In genomic region chr2:30646833-30647232, GRCm38 (mm10) we compare ENCODE assay signal across 8 mouse cellular contexts. TPM values are rescaled to one million over a fixed set of nuclear protein-coding genes. Genes with fewer than 3 reads are reported as not detected.
DNase-seq lines count a peak whose midpoint lies in the region; ATAC-seq and TF ChIP-seq lines count a peak whose summit lies in the region.

No protein-coding gene starts in this region.

- H3K27me3 ChIP-seq in forebrain, postnatal 0 days (ENCODE audit: insufficient read depth, low read length): no peaks in the 10 kb centered on the region
- no peaks in the 10 kb centered on the region for H3K27me3 ChIP-seq in hindbrain, embryonic 10.5 days (ENCODE audit: insufficient read depth, poor library complexity, severe bottlenecking)
- H3K27me3 ChIP-seq in midbrain, embryonic 10.5 days (ENCODE audit: low read depth, poor library complexity, severe bottlenecking): no peaks in the 10 kb centered on the region

- ATAC-seq in forebrain, postnatal 0 days: peak; percentile 58

- no peak overlapping the region for H3K4me3 ChIP-seq in forebrain, postnatal 0 days (ENCODE audit: low read depth, low read length)
- peak overlapping the region; percentile 24 for H3K4me3 ChIP-seq in hindbrain, embryonic 10.5 days
- peak overlapping the region; percentile 35 for H3K4me3 ChIP-seq in midbrain, embryonic 10.5 days

- peak overlapping the region; percentile 26 for H3K4me2 ChIP-seq in forebrain, postnatal 0 days (ENCODE audit: low read depth)

- TF ChIP-seq CTCF in forebrain, postnatal 0 days (IDR thresholded peaks at IDR 0.05; ENCODE audit: low read depth): no peak

- H3K36me3 ChIP-seq in forebrain, postnatal 0 days (ENCODE audit: insufficient read depth): no peaks in the 10 kb centered on the region
- no peaks in the 10 kb centered on the region for H3K36me3 ChIP-seq in hindbrain, embryonic 10.5 days
- H3K36me3 ChIP-seq in midbrain, embryonic 10.5 days: no peaks in the 10 kb centered on the region

- H3K9me3 ChIP-seq in forebrain, postnatal 0 days (ENCODE audit: low read length): no peaks in the 10 kb centered on the region
- no peaks in the 10 kb centered on the region for H3K9me3 ChIP-seq in hindbrain, embryonic 10.5 days
- no peaks in the 10 kb centered on the region for H3K9me3 ChIP-seq in midbrain, embryonic 10.5 days (replicated peaks)

- DNase-seq in urinary bladder, postnatal 14 days (ENCODE audit: low spot score): peak; percentile 80
- no peak for DNase-seq in urinary bladder, adult 2 months (ENCODE audit: low spot score)
- DNase-seq in forebrain, postnatal 0 days: peak; percentile 85
- no peak for DNase-seq in hindbrain, embryonic 10.5 days (ENCODE audit: low spot score)
- DNase-seq in layer of hippocampus, adult 8-10 months (ENCODE audit: low spot score in 2 of 2): peak; percentile 74 to 83
- DNase-seq in midbrain, embryonic 10.5 days (ENCODE audit: low spot score): no peak
- DNase-seq in testis, postnatal 10 days (ENCODE audit: low spot score): peak; percentile 84
- no peak for DNase-seq in thymus, postnatal 0 days (ENCODE audit: low spot score)

- peaks cover 25% of the 10 kb centered on the region for H3K4me1 ChIP-seq in forebrain, postnatal 0 days (ENCODE audit: insufficient read depth)
- peaks cover 95% of the 10 kb centered on the region for H3K4me1 ChIP-seq in hindbrain, embryonic 10.5 days (replicated peaks)
- H3K4me1 ChIP-seq in midbrain, embryonic 10.5 days: peaks cover 90% of the 10 kb centered on the region

- H3K9ac ChIP-seq in forebrain, postnatal 0 days: peak overlapping the region; percentile 51

- WGBS in forebrain, postnatal 0 days: 2% methylated on average over 5 of the region's 5 CpGs
- 35% methylated on average over 5 of the region's 5 CpGs for WGBS in hindbrain, embryonic 10.5 days
- 38% methylated on average over 5 of the region's 5 CpGs for WGBS in midbrain, embryonic 10.5 days

- peak overlapping the region; percentile 96 for H3K27ac ChIP-seq in forebrain, postnatal 0 days (ENCODE audit: low read depth, low read length)
- H3K27ac ChIP-seq in hindbrain, embryonic 10.5 days: peak overlapping the region; percentile 96
- peak overlapping the region; percentile 99 for H3K27ac ChIP-seq in midbrain, embryonic 10.5 days (replicated peaks)

RNA-seq across cellular contexts. Expression of gene Cstad, which starts 52.0 kb away (rescaled TPM):
- polyA plus RNA-seq in urinary bladder, adult 2 months (2012; rRNA removed): 5.8 and 6.3 TPM in 2 replicates
- 3.8 and 4.1 TPM in 2 replicates for total RNA-seq in forebrain, postnatal 0 days (2014; rRNA removed)
- polyA plus RNA-seq in forebrain, postnatal 0 days (2015; fragmentation: Nextera tagmentation; extraction: Ambion mirVana): 0.65 and 1.2 TPM in 2 replicates
- 0.33 and 0.47 TPM in 2 replicates for polyA plus RNA-seq in hindbrain, embryonic 10.5 days (2016; fragmentation: Nextera tagmentation; extraction: Ambion mirVana)
- total RNA-seq in layer of hippocampus, adult 8-10 months (2022): 10 to 100 TPM in 1 of 4 experiments, 1 to 10 TPM in 3; 3.4 to 11.0 (median 7.0) TPM
- polyA plus RNA-seq in midbrain, embryonic 10.5 days (2016; fragmentation: Nextera tagmentation; extraction: Ambion mirVana): 0.20 and 0.34 TPM in 2 replicates
- polyA plus RNA-seq in thymus, postnatal 0 days (2015; fragmentation: Nextera tagmentation; extraction: Ambion mirVana): 1.2 and 1.3 TPM in 2 replicates

Comparison
In these comparisons a context has a peak if more than half of its experiments do, and no peak if none do; other contexts are left out.
1. DNase-seq: peak in urinary bladder, postnatal 14 days (single experiment), forebrain, postnatal 0 days (single experiment), layer of hippocampus, adult 8-10 months (2 of 2) and testis, postnatal 10 days (single experiment); none in urinary bladder, adult 2 months (single experiment), hindbrain, embryonic 10.5 days (single experiment), midbrain, embryonic 10.5 days (single experiment) and thymus, postnatal 0 days (single experiment).
2. Peak in every context shown above with its lines, with median percentiles within 50 percentile points of each other: H3K27ac ChIP-seq.